Mouse (Mus musculus) forebrain, embryonic 12.5 days (tissue): ENCODE results near the gene Paqr9. TPM values are rescaled to one million over a fixed set of nuclear protein-coding genes. Genes with fewer than 3 reads are reported as not detected.
"Not testable (repeated sequence)": the region's sequence is repeated elsewhere in the genome, so short reads cannot be mapped to it uniquely, and the experiment has no call there.

Source experiments
- ATAC-seq: fragments of 200-750 bp; cut with Nextera tagmentation; 2 replicates; pipeline ENCODE4 v1.8.0; 2017; ENCODE audit warnings: moderate TSS enrichment; ENCODE audit not compliant: low FRiP score
- H3K27ac ChIP-seq: fragments of 300-500 bp; sonication (generic); 2 replicates; pipeline ENCODE4 v1.5.1; 2016; ENCODE audit warnings: mild to moderate bottlenecking
- H3K27me3 ChIP-seq: fragments of 300-500 bp; sonication (generic); 2 replicates; pipeline ENCODE4 v1.6.1; 2016; ENCODE audit warnings: mild to moderate bottlenecking
- H3K36me3 ChIP-seq: fragments of 300-500 bp; sonication (generic); replicated peaks from 2 replicates; pipeline ENCODE4 v1.6.1; 2016; ENCODE audit warnings: mild to moderate bottlenecking
- H3K4me1 ChIP-seq: fragments of 300-500 bp; sonication (generic); 2 replicates; pipeline ENCODE4 v1.6.1; 2016
- H3K4me2 ChIP-seq: fragments of 300-500 bp; sonication (generic); 2 replicates; pipeline ENCODE4 v1.6.1; 2016; ENCODE audit warnings: mild to moderate bottlenecking, moderate library complexity
- H3K4me3 ChIP-seq: fragments of 300-500 bp; sonication (generic); replicated peaks from 2 replicates; pipeline ENCODE4 v1.5.1; 2016; ENCODE audit warnings: mild to moderate bottlenecking
- H3K9ac ChIP-seq: fragments of 300-500 bp; sonication (generic); 2 replicates; pipeline ENCODE4 v1.6.1; 2016; ENCODE audit warnings: mild to moderate bottlenecking
- H3K9me3 ChIP-seq: fragments of 300-500 bp; sonication (generic); 2 replicates; pipeline ENCODE4 v1.6.1; 2016
- WGBS: fragments of 180-500 bp; shearing (Covaris S2); methylation state at CpG from one replicate; pipeline ENCODE4 v1.1.7; 2016; 5-methylcytosine and 5-hydroxymethylcytosine counted together
- polyA plus RNA-seq: library from polyadenylated mRNA; unstranded; fragments of >200 nt; fragmentation: Nextera tagmentation; extraction: Ambion mirVana; gene quantifications from 2 replicates; pipeline ENCODE4 v1.2.1, GENCODE M21; 2016

Paqr9 gene
- 0.46 and 0.88 TPM in 2 replicates for polyA plus RNA-seq

DNA sequence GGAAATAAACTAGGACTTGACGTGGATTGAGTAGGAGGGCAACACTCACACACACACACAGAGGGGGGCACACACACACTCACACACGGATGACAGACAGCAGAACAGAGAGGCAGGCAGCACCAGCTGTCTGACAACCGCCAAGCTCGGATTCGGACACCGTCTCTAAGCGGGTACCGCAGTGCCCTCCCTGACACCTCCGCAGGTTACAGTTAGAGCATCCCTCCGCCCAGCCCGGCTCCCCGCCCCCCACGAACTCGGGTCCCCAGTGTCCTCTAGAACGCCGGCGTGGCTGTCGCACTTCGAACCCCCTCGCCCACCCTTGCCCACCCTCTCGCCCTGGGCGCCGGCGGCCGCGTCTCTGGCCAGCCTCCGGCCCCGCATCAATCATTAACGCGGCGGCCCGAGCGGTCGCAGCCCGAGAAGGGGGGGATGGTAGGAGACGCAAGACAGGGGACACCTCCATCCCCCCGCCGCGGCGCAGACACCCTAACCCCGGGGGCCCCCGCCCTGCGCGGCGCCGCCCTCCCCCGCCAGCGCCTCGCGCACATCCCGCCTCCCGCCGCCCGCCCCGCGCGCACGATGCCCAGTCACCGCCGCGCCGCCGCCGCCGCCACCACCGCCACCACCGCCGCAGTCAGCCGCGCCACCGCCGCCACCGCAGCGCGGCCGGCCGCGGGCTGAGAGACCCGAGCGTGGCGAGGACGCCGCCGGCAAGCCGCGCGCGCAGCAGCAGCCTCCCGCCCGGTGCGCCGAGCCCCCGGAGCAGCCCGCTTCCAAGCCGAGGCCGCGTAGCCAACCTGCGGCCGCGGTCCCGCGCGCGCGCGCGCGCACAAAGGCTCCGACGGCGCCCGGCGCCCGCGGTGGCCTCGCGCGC, at the start of gene Paqr9:
Gene Paqr9, plus strand, starts transcription at position 599 of the 877 bp plus-strand sequence.
- peaks cover 18% of the 10 kb centered on the region for H3K4me1 ChIP-seq
- H3K9me3 ChIP-seq = no peaks in the 10 kb centered on the region
- under 1% methylated on average over 55 of the region's 118 CpGs for WGBS
- peak within 1 kb of the TSS; percentile 75 for H3K9ac ChIP-seq
- peak within 1 kb of the TSS; percentile 97 for H3K4me2 ChIP-seq
- H3K27me3 ChIP-seq = peaks cover 73% of the 10 kb centered on the region
- no peaks in the 10 kb centered on the region for H3K36me3 ChIP-seq
- no peak within 1 kb of the TSS for H3K27ac ChIP-seq
- H3K4me3 ChIP-seq = peak within 1 kb of the TSS; percentile 65
- ATAC-seq = peak; percentile 76

DNA sequence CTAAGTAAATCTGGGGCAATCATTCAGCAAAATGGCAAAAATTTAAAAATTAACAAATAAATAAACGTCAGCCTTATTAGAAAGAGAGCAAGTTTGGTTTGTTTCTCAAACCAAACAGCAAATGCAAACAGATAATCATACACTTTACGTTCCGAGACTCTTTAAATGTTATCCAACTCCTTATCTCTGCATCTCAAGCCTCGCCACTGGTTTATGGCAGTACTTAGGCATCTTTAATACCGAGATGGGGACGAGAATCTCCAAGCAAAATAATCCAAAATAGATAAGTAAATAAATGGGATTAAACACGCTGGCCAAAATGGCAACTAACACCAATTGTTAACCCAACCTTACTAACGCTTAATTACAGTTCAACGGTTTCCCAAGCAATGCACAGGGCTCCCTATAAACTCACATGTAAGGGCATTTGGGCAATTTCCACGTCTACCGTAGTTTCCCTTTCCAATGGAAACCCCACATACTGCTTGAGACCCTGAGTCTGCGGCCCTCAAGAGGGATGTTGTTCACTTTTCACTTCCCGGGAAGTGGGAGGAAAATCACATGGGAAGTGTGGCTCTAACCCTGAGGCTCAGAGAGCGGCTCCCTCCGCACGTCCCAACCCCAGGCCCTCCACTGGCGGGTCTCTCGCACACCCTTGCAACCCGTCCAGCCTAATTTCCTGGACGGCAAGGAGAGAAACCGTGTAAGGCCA, 48.6 kb upstream of the Paqr9 start:
- no peaks in the 10 kb centered on the region for H3K9me3 ChIP-seq
- WGBS = 10% methylated on average over 21 of the region's 21 CpGs
- H3K4me3 ChIP-seq = peak overlapping the region; percentile 96
- H3K4me1 ChIP-seq = peaks cover 16% of the 10 kb centered on the region
- peak; percentile 15; the same call in 1 of the 2 replicates for ATAC-seq
- no peaks in the 10 kb centered on the region for H3K27me3 ChIP-seq
- peak overlapping the region; percentile 93 for H3K4me2 ChIP-seq
- H3K9ac ChIP-seq = peak overlapping the region; percentile 95
- 0 out of 2 replicates have a peak overlapping the region, but pooled peaks have one; percentile 84 for H3K27ac ChIP-seq
- no peaks in the 10 kb centered on the region for H3K36me3 ChIP-seq

DNA sequence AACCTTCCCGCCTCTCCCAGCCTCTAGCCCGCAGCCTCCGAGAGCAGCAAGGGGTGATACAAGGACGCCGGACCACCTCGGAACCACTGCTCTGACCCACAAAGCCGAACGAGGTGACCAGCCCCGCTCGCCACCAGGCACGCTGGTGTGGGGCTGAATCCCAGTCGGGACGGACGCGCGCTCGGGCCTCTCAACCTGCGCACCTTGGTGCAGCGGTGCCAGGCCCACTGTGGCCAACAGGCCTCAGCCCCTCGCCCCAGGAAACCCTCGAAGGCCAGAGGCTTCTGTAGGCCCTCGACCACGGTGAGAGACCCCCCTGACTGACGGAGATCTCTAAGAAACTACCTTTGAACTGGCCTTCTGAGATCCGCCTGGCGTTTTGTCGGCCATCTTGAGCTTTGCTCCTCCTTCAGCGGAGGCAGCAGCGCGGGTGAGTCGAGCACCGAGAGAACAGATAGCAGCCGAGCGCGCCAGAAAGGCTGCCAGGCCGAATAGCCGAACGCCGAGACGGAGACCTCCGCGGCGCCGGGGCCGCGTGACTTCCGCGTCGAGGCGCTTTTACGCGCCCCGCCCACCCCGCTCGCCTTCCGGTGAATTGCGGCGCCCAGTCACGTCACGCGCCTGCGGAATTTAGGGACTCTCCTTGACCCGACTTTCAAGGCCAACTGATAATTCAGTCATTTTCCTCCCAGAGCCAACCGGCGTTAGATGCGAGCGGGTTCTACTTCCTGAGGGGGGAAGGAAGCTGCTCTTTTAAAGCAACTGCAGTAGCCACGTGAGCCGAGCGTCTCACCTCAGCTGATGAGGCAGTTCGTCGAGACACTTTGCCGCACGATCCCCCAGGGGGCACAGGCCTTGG, 47.8 kb upstream of the Paqr9 start, which contains the start of gene U2surp:
Gene U2surp, minus strand, starts transcription at position 525 of the 859 bp plus-strand sequence.
- Histone ChIP-seq H3K9me3 (no peaks in the 10 kb centered on the region), H3K4me1 (peaks cover 16% of the 10 kb centered on the region), H3K9ac (peak within 1 kb of the TSS; percentile 95), H3K4me3 (peak within 1 kb of the TSS; percentile 96), H3K27ac (peak within 1 kb of the TSS; percentile 84), H3K36me3 (no peaks in the 10 kb centered on the region), H3K27me3 (no peaks in the 10 kb centered on the region), H3K4me2 (peak within 1 kb of the TSS; percentile 93)
- peak; percentile 96 for ATAC-seq
- under 1% methylated on average over 74 of the region's 74 CpGs for WGBS

- H3K36me3 ChIP-seq = no peaks in the 10 kb centered on the region
- H3K9me3 ChIP-seq = no peaks in the 10 kb centered on the region
- 26% methylated on average over 15 of the region's 15 CpGs for WGBS
- peak overlapping the region; percentile 83 for H3K27ac ChIP-seq
- no peaks in the 10 kb centered on the region for H3K27me3 ChIP-seq
- H3K9ac ChIP-seq = peak overlapping the region; percentile 60
- peak overlapping the region; percentile 96 for H3K4me3 ChIP-seq
- peaks cover 16% of the 10 kb centered on the region for H3K4me1 ChIP-seq
- peak overlapping the region; percentile 93 for H3K4me2 ChIP-seq
- ATAC-seq = peak; percentile 60
Observed at GRCm38 (mm10) chr9:95512331-95513030, 47.0 kb upstream of the Paqr9 start.

- Histone ChIP-seq H3K4me1 (peaks cover 16% of the 10 kb centered on the region), H3K4me2 (no peak overlapping the region), H3K27me3 (no peaks in the 10 kb centered on the region), H3K4me3 (no peak overlapping the region), H3K9me3 (no peaks in the 10 kb centered on the region), H3K27ac (no peak overlapping the region), H3K36me3 (no peaks in the 10 kb centered on the region), H3K9ac (no peak overlapping the region)
- 94% methylated on average over 2 of the region's 2 CpGs for WGBS
- ATAC-seq = no peak
Observed at GRCm38 (mm10) chr9:95513776-95514175, 45.7 kb upstream of the Paqr9 start.

DNA sequence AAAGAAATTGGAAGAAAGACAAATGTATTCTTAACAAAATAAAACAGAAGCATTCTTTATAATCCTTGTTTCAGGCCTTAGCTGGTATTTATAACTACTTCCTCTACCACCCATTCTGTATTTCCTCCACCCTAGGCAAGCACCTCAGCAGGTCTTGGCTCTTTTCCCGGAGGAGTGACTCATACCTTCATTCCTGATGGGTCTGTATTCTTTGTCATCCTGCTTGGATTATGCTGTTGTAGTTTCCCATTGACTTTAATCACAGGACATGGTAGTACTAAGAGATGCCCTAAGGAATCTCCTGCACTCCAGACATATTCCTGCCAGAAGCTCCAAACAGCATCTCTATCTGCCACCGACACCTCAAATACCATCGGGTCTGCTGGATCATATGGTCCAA, 45.1 kb upstream of the Paqr9 start:
- H3K9me3 ChIP-seq, H3K27ac ChIP-seq, H3K4me2 ChIP-seq, H3K27me3 ChIP-seq, H3K9ac ChIP-seq, ATAC-seq, H3K36me3 ChIP-seq, H3K4me3 ChIP-seq: not testable (repeated sequence)
- peaks cover 16% of the 10 kb centered on the region for H3K4me1 ChIP-seq
- WGBS = 91% methylated on average over 3 of the region's 3 CpGs

- H3K4me1 ChIP-seq = no peaks in the 10 kb centered on the region
- ATAC-seq = no peak
Observed at GRCm38 (mm10) chr9:95520563-95520962, 38.9 kb upstream of the Paqr9 start.

DNA sequence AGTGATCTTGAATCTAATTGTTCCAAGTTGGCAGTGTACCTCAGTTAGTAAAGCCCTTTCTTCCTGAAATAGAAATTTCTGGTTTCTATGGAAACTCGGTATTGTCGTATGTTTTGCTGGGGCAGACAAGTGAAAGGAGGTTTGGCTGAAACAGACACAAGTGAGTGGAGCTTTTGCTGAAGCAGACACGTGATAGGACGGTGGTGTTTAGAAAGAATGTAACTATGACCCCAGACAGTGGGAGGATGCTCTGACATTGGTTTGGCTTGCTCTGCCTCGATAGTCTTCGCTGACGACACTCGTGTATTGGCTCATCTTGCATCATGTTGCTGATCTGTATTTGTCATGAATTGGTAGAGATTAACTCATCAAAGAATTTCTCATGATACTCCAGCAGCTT, 38.4 kb upstream of the Paqr9 start:
- Histone ChIP-seq H3K27ac (no peak overlapping the region), H3K4me1 (no peaks in the 10 kb centered on the region), H3K9ac (no peak overlapping the region), H3K36me3 (no peaks in the 10 kb centered on the region), H3K27me3 (no peaks in the 10 kb centered on the region), H3K4me2 (no peak overlapping the region), H3K4me3 (no peak overlapping the region), H3K9me3 (no peaks in the 10 kb centered on the region)
- no peak for ATAC-seq
- 94% methylated on average over 8 of the region's 8 CpGs for WGBS

More at GRCm38 (mm10) chr9:95520563-95520962, 38.9 kb upstream of the Paqr9 start:
- Histone ChIP-seq H3K4me3 (no peak overlapping the region), H3K36me3 (no peaks in the 10 kb centered on the region), H3K27ac (no peak overlapping the region), H3K9me3 (no peaks in the 10 kb centered on the region), H3K9ac (no peak overlapping the region), H3K4me2 (no peak overlapping the region), H3K27me3 (no peaks in the 10 kb centered on the region)
- WGBS = 81% methylated on average over 5 of the region's 5 CpGs

DNA sequence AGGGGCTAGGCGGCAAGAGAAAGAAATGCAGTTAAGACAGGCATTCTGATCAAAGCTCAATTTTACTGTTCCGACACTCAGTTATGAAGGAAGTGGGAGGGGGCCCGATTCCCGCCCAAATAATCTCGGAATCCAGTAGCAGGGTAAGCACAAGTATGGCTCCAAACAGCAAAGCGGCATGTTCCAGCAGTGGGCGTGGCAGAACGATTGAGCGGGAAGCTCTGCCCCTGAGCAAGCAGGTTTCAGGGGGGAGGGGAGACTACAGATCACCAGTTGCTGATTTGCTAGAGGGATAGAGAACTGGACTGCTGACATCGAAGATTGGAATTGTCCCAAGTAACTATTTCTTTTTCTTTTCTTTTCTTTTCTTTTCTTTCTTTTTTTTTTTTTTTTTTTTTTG, 37.9 kb upstream of the Paqr9 start:
- H3K4me2 ChIP-seq = no peak overlapping the region
- no peaks in the 10 kb centered on the region for H3K36me3 ChIP-seq
- H3K9ac ChIP-seq = no peak overlapping the region
- WGBS = 58% methylated on average over 10 of the region's 10 CpGs
- no peak overlapping the region for H3K4me3 ChIP-seq
- no peak overlapping the region for H3K27ac ChIP-seq
- no peaks in the 10 kb centered on the region for H3K9me3 ChIP-seq
- no peaks in the 10 kb centered on the region for H3K4me1 ChIP-seq
- ATAC-seq = no peak
- no peaks in the 10 kb centered on the region for H3K27me3 ChIP-seq

DNA sequence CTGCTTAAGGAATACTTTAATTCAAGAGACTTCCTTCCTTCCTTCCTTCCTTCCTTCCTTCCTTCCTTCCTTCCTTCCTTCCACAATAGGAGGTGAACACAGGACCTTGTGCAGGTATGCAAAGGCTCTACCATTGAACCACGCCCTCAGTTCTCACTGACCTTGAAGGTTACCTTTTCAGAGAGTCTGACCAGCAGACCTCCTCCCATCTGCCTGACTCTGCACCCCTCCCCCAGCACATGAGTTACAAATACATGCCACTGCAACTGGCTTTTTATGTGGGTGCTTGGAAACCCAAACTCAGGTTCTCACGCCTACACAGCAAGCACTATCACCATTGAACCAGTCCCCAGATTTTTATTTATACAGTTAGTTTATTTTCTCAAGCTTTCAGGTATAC, 36.9 kb upstream of the Paqr9 start:
- Histone ChIP-seq H3K27me3 (no peaks in the 10 kb centered on the region), H3K4me1 (no peaks in the 10 kb centered on the region), H3K9ac (no peak overlapping the region), H3K9me3 (no peaks in the 10 kb centered on the region), H3K27ac (no peak overlapping the region), H3K4me2 (no peak overlapping the region), H3K4me3 (no peak overlapping the region), H3K36me3 (no peaks in the 10 kb centered on the region)
- ATAC-seq = no peak
- 95% methylated on average over 2 of the region's 2 CpGs for WGBS

GRCm38 (mm10) chr9:95525376-95525775, 34.1 kb upstream of the Paqr9 start:
- 81% methylated on average over 6 of the region's 6 CpGs for WGBS
- ATAC-seq = no peak

More at GRCm38 (mm10) chr9:95525376-95525775, 34.1 kb upstream of the Paqr9 start:
- no peaks in the 10 kb centered on the region for H3K4me1 ChIP-seq
- no peaks in the 10 kb centered on the region for H3K36me3 ChIP-seq
- no peak overlapping the region for H3K4me2 ChIP-seq
- no peak overlapping the region for H3K4me3 ChIP-seq
- no peaks in the 10 kb centered on the region for H3K9me3 ChIP-seq
- H3K27ac ChIP-seq = no peak overlapping the region
- H3K27me3 ChIP-seq = no peaks in the 10 kb centered on the region
- no peak overlapping the region for H3K9ac ChIP-seq
